9 mouse cellular contexts compared by ENCODE assay signal in the genomic region with DNA sequence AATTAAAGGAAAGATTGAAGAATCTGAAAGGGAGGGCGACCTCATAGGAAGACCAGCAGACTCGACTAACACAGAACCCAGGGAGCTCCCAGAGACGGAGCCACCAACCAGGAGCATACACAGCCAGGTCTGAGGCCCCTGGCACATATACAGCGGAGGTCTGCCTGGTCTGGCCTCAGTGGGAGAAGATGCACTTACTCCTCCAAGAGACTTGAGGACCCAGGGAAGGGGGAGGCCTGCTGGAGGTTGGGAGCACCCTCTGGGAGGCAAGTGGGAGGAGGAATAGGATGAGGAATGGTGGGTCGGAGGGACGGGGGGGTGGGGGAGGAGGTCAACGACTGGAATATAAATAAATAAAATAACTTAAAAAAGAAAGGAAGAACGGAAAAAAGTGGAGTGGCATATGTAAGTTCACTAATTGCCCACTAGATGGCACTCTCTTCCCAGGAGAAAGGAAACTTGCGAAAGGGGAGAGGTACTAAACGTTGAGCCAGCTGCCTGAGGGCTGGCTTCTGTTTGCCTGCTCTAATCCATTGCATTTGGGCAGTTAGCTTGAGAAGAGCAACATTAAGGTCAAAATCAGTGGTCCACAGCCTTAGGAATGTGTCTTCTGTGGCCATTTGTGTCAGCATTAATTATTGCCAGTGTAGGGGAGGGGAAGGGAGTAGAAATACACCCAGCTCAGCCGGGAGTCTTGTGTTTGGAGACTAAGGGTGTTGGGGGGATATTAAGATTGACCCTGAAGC. TPM values are rescaled to one million over a fixed set of nuclear protein-coding genes. Genes with fewer than 3 reads are reported as not detected.
DNase-seq lines count a peak whose midpoint lies in the region; ATAC-seq and TF ChIP-seq lines count a peak whose summit lies in the region.
"Had no signal": no experiment of that assay in that cellular context is flagged by ENCODE, and none has a peak within 500 bp of the region (broad histone marks: within the 10 kb centered on the region; RNA-seq: fewer than 3 reads in every experiment).

No protein-coding gene starts in this region.

- H3K9ac ChIP-seq in MEL (ENCODE audit: control insufficient read depth, low read depth, low read length, poor library complexity, severe bottlenecking), result peak overlapping the region; percentile 14; the same call in 1 of the 2 replicates
- H3K9ac ChIP-seq in heart, postnatal 0 days (replicated peaks; ENCODE audit: low read depth, low read length), result 0 out of 2 replicates have a peak overlapping the region, but pooled peaks have one; percentile 41

- H3K4me2 ChIP-seq in heart, postnatal 0 days (ENCODE audit: low read depth, low read length), result peak overlapping the region; percentile 58

- ATAC-seq in heart, postnatal 0 days (ENCODE audit: insufficient read depth, low read depth), result peak; percentile 37; the same call in 1 of the 2 replicates
- no peak; the same call in 1 of the 2 replicates for ATAC-seq in monocyte, adult 5-6 weeks (replicated peaks; ENCODE audit: insufficient number of reproducible peaks, low FRiP score, low TSS enrichment, poor library complexity, severe bottlenecking)

- peak; percentile 82 for DNase-seq in 416B (ENCODE audit: low read depth)
- peak; percentile 75 for DNase-seq in MEL (ENCODE audit: low read depth, low spot score)
- DNase-seq in embryo, embryonic 10.5 days (ENCODE audit: low spot score), result peak; percentile 88
- DNase-seq in heart, postnatal 0 days (ENCODE audit: low spot score), result peak; percentile 87
- peak; percentile 38 to 39 for DNase-seq in kidney, postnatal 36 days
- DNase-seq in lung, postnatal 25 days (ENCODE audit: low spot score), result peak; percentile 44
- DNase-seq in spleen, postnatal 10 days (ENCODE audit: low spot score in 2 of 2), result peak; percentile 28 to 29

- peak overlapping the region; percentile 45 to 49 for H3K4me3 ChIP-seq in MEL (ENCODE audit: control insufficient read depth in 1 of 2, insufficient read depth in 1 of 2, low read depth in 2 of 2, low read length in 2 of 2)
- peak overlapping the region; percentile 33 for H3K4me3 ChIP-seq in heart, postnatal 0 days (ENCODE audit: low read depth, low read length)

- H3K27me3 ChIP-seq in MEL (ENCODE audit: control insufficient read depth in 1 of 2, insufficient read depth in 2 of 2, low read length in 2 of 2), result peaks cover 0 to 2% of the 10 kb centered on the region in 2 experiments; a peak in 3 of 4 replicates
- no peaks in the 10 kb centered on the region for H3K27me3 ChIP-seq in heart, postnatal 0 days (ENCODE audit: control insufficient read depth, insufficient read depth, low read length)

- WGBS in heart, postnatal 0 days, result 21% methylated on average over 11 of the region's 11 CpGs

- no peak for TF ChIP-seq EP300 in MEL (IDR thresholded peaks at IDR 0.05; ENCODE audit: low read depth in 1 of 2, low read length in 2 of 2)
- TF ChIP-seq EP300 in heart, postnatal 0 days (IDR thresholded peaks at IDR 0.05; ENCODE audit: low read depth), result no peak

- H3K27ac ChIP-seq in MEL (ENCODE audit: control insufficient read depth, low read depth, low read length), result no peak overlapping the region
- no peak overlapping the region for H3K27ac ChIP-seq in heart, postnatal 0 days (ENCODE audit: low read depth)

- H3K9me3 ChIP-seq in MEL (replicated peaks; ENCODE audit: insufficient read depth, low read length), result no peaks in the 10 kb centered on the region
- H3K9me3 ChIP-seq in heart, postnatal 0 days (replicated peaks; ENCODE audit: control insufficient read depth, low read length), result no peaks in the 10 kb centered on the region

- H3K4me1 ChIP-seq in MEL (ENCODE audit: control insufficient read depth in 1 of 2, insufficient read depth in 2 of 2, low read length in 2 of 2), result no peaks in the 10 kb centered on the region
- H3K4me1 ChIP-seq in heart, postnatal 0 days (ENCODE audit: control insufficient read depth, insufficient read depth), result peaks cover 4% of the 10 kb centered on the region; the same call in 1 of the 2 replicates

- peak; percentile 55 to 87 (median 85) for TF ChIP-seq CTCF in MEL (IDR thresholded peaks at IDR 0.05 in 2 of 3, conservative IDR thresholded peaks at IDR 0.05 in 1 of 3; ENCODE audit: control insufficient read depth in 1 of 3, insufficient read depth in 1 of 3, low read depth in 2 of 3, low read length in 3 of 3, poor library complexity in 1 of 3, severe bottlenecking in 1 of 3)
- TF ChIP-seq CTCF in heart, postnatal 0 days (IDR thresholded peaks at IDR 0.05; ENCODE audit: low read depth), result peak; percentile 89

- peak; percentile 93 for TF ChIP-seq RAD21 in MEL (IDR thresholded peaks at IDR 0.05; ENCODE audit: low read depth, low read length)

- TF ChIP-seq POLR2A in MEL (IDR thresholded peaks at IDR 0.05; ENCODE audit: control insufficient read depth in 1 of 2, insufficient read depth in 1 of 2, low read depth in 1 of 2, low read length in 2 of 2, poor library complexity in 1 of 2), result no peak

- no peaks in the 10 kb centered on the region for H3K36me3 ChIP-seq in MEL (ENCODE audit: control insufficient read depth in 1 of 2, insufficient read depth in 2 of 2, low read length in 2 of 2)
- H3K36me3 ChIP-seq in heart, postnatal 0 days (replicated peaks; ENCODE audit: control insufficient read depth, insufficient read depth, low read length), result no peaks in the 10 kb centered on the region

- H3K79me2 ChIP-seq in MEL (ENCODE audit: control insufficient read depth, insufficient read depth, low read length, poor library complexity), result no peaks in the 10 kb centered on the region

TF ChIP-seq in MEL, 35 proteins besides CTCF, POLR2A, EP300 and RAD21:
- TF ChIP-seq USF2 (IDR thresholded peaks at IDR 0.05; ENCODE audit: borderline replicate concordance in 1 of 2, insufficient read depth in 1 of 2, low read depth in 1 of 2, low read length in 2 of 2) (no peak), ZC3H11A (IDR thresholded peaks at IDR 0.05; ENCODE audit: low read depth, low read length) (peak; percentile 88), SMC3 (IDR thresholded peaks at IDR 0.05; ENCODE audit: low read depth, low read length) (peak; percentile 86)

RNA-seq across cellular contexts. Expression of a gene that starts 55.0 kb away (rescaled TPM):
- total RNA-seq in MEL (2012; rRNA removed), result not detected in 2 replicates
- polyA plus RNA-seq in MEL (2012; ENCODE audit: insufficient read depth in 1 of 2, insufficient read length in 2 of 2, low read depth in 1 of 2, low replicate concordance in 2 of 2, missing spikeins in 1 of 2), result not detected
- total RNA-seq in heart, postnatal 0 days (2014; rRNA removed; ENCODE audit: low replicate concordance), result 8.3 TPM in 1 of 2 replicates, not detected in the other
- polyA plus RNA-seq in heart, postnatal 0 days (2015; fragmentation: Nextera tagmentation; extraction: Ambion mirVana), result 0.48 and 0.84 TPM in 2 replicates
- total RNA-seq in monocyte, adult 5-6 weeks (2017), result 1.4 TPM in 1 of 3 replicates, not detected in the others
- total RNA-seq: hematopoietic stem cell, adult 5-6 weeks had no signal

Comparison
In these comparisons a context has a peak if more than half of its experiments do, and no peak if none do; other contexts are left out.
1. DNase-seq: peak in every context shown above with its lines; median percentile 88 in embryo, embryonic 10.5 days; 87 in heart, postnatal 0 days; 82 in 416B; 75 in MEL; 44 in lung, postnatal 25 days; 38 in kidney, postnatal 36 days; 28 in spleen, postnatal 10 days.